Mouse (Mus musculus) layer of hippocampus, adult 2 months (tissue): ENCODE measurements around the gene Stx18. TPM values are rescaled to one million over a fixed set of nuclear protein-coding genes. Genes with fewer than 3 reads are reported as not detected.

Source experiments
- DNase-seq, 2 experiments: peaks; one replicate each; pipeline ENCODE4 v3.0.0; 2022; ENCODE audit warnings: low spot score in 2 of 2
- H3K27ac ChIP-seq: fragments of 200-600 bp; 2 replicates; pipeline ENCODE4 v1.8.1; 2022
- H3K4me3 ChIP-seq: fragments of 200-600 bp; 2 replicates; pipeline ENCODE4 v1.8.1; 2022; ENCODE audit warnings: mild to moderate bottlenecking
- CTCF ChIP-seq: fragments of 200-600 bp; conservative IDR thresholded peaks from 2 replicates; pipeline ENCODE4 v1.8.1; 2022; ENCODE audit warnings: antibody characterized with exemption, mild to moderate bottlenecking, moderate library complexity
- total RNA-seq, 2 experiments: library from RNA; stranded (reverse); gene quantifications; 2 replicates each; pipeline ENCODE4 v1.2.3; 2021

Gene Stx18
- total RNA-seq, 2 experiments from 2014 or later: 35.8 to 36.1 TPM

- peak in 1 of 2 experiments; percentile 29 for DNase-seq
- H3K27ac ChIP-seq: no peak overlapping the region
- no peak overlapping the region for H3K4me3 ChIP-seq
- no peak for TF ChIP-seq CTCF
Observed at GRCm38 (mm10) chr5:38044923-38045322, 6.4 kb downstream of the Stx18 start.

DNA sequence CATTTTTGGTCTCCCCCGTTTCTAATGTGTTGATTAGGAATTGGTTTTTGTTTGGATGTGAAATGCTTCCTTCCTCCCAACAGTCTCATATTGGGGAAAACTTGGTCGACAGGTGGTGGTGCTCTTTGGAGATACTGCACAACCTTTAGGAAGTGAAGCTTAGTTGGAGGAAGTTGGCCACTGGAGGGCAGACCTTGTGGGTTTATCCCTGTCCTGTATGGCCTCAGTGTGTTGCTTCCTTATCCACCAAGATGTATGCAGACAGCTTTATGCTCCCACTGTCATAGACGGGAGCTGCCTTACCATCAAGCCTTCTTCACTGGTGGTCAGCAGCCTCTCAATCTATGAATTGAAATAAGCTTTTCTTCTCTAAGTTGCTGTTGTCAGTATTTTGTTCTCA lies 9.6 kb downstream of the Stx18 start:
- Histone ChIP-seq H3K27ac (no peak overlapping the region), H3K4me3 (no peak overlapping the region)
- TF ChIP-seq CTCF: peak; percentile 57
- DNase-seq: no peak

DNA sequence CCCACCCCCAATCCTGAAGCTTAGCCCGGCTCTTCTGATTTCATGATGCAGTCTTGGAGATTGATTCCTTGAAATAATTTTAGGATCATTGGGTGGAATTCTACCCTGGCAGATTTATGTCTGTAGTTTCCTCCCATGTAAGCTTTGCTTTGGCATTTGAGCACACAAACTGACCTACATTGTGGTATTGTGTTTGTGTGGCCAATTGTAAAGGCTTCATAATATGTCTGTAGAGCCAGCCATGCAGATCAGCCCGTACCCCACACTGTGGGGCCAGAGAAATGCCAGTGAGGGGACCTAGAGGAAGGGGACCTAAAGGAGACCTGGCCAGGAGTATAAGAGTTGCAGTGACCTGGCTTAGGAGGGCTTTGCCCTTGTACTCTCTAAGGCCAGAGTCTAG lies 22.5 kb downstream of the Stx18 start:
- no peak for TF ChIP-seq CTCF
- DNase-seq: no peak

GRCm38 (mm10) chr5:38062709-38063108 lies 24.2 kb downstream of the Stx18 start:
- Histone ChIP-seq H3K4me3 (no peak overlapping the region), H3K27ac (no peak overlapping the region)
- DNase-seq: no peak
- peak; percentile 77 for TF ChIP-seq CTCF

More for the DNA sequence above, 22.5 kb downstream of the Stx18 start:
- H3K4me3 ChIP-seq: no peak overlapping the region
- H3K27ac ChIP-seq: no peak overlapping the region

DNA sequence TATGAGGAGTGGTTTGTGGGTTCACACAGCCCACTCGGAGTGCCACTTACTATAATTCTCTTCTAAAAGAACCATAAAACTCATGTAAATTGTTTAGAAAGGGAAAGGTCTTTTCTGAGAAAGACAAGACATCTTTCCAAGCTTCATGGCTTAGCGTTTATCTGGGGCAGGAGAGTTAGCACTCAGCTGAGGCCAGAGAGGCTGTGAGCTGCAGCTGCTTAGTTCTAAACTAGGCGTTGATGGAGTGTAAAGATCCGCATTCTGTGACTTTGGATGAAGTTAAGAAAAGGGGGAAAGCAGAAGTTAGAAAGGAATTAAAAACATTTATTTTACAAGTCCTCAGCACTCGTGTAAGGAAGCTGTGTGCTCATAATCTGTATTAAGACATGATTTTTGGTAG lies 24.8 kb downstream of the Stx18 start:
- H3K27ac ChIP-seq: no peak overlapping the region
- no peak overlapping the region for H3K4me3 ChIP-seq
- no peak for DNase-seq
- no peak for TF ChIP-seq CTCF

GRCm38 (mm10) chr5:38064043-38064575 lies 25.6 kb downstream of the Stx18 start:
- DNase-seq: peak in 1 of 2 experiments; percentile 34
- no peak for TF ChIP-seq CTCF
- Histone ChIP-seq H3K4me3 (no peak overlapping the region; the same call in 1 of the 2 replicates), H3K27ac (peak overlapping the region; percentile 63; the same call in 1 of the 2 replicates)

- no peak for DNase-seq
- TF ChIP-seq CTCF: no peak
- Histone ChIP-seq H3K27ac (peak overlapping the region; percentile 63; the same call in 1 of the 2 replicates), H3K4me3 (no peak overlapping the region)
Observed at GRCm38 (mm10) chr5:38064701-38065100, 26.2 kb downstream of the Stx18 start.

DNA sequence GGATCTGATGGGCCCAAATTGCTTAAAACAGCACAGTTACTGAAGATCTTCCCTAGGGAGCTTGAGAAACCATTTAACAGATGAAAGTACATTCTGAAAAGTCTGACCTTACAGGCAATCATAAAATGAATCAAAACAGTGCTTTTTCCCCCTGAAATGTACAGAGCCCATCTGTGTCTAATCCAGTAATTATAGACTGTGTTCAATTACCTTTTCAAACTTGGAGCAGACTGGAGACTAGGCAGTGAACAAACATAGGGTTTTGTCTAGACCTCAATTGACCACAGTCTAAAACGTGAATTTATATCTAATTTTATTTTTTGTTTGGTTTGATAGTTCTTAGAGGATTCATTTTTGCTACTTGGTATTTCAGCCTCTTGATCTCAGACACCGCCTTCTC lies 26.9 kb downstream of the Stx18 start:
- no peak for DNase-seq
- H3K4me3 ChIP-seq: no peak overlapping the region
- no peak for TF ChIP-seq CTCF
- peak overlapping the region; percentile 63; the same call in 1 of the 2 replicates for H3K27ac ChIP-seq

- no peak overlapping the region for H3K27ac ChIP-seq
- no peak overlapping the region for H3K4me3 ChIP-seq
- DNase-seq: no peak
- TF ChIP-seq CTCF: no peak
Observed at GRCm38 (mm10) chr5:38066606-38067005, 28.1 kb downstream of the Stx18 start.

DNA sequence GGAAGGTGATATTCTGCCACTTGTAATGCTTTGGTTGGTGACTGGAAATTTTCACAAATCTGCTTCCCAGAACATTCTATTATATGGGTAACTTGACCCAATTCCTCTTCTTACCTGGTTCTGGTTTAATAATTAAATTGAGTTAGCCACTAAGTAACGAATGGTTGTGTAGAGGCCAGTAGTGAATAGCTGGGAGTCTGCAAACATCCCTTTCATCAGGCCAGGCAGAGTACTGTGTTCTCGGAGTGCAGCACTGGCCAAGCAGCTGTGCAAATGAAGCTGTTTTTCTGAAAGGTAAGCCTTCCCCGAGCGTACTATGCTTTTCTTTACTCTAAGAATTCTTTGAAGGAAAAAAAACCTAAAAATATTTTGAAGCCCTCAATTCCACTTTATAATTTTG lies 37.8 kb downstream of the Stx18 start:
- no peak for DNase-seq
- no peak for TF ChIP-seq CTCF
- no peak overlapping the region for H3K4me3 ChIP-seq
- H3K27ac ChIP-seq: no peak overlapping the region

DNA sequence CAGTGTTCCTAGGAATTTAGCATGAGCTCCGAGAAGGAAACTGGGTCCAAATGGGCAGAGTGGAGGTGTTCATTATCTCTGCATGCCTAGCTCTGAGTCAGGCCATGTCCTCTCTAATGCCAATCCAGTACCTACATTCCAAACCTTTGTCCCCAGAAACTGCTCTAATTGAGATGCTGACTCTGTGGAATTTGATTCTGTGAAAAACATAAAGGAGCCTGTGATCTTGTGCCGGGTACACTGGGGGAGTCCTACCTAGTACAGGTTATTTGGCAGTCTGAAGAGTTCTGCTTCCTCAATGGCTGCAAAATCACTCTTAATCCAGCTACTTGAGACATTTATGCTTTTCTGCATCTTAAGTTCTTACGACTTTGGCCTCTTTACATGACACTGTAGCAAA lies 40.0 kb downstream of the Stx18 start:
- H3K27ac ChIP-seq: no peak overlapping the region
- no peak for TF ChIP-seq CTCF
- H3K4me3 ChIP-seq: no peak overlapping the region
- DNase-seq: no peak

DNA sequence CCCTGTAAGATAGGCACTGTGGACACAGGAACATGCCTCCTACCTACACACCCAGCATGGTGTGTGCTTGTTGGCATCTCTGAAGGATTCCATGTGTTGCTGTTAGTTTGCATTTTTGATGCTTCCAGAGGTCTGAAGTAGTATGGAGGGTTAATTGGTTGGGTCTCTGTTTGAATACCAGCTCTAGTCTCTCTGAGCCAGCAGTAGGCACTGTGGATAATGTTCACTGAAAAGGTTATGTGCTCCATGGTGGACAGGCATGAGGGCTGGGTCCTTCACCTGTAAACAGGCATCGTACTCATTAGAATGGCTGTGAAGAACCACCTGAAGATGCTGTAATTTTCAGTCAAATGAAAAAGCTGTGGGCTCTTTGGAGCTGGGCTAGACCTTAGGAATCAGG lies 41.9 kb downstream of the Stx18 start:
- no peak for DNase-seq
- Histone ChIP-seq H3K4me3 (no peak overlapping the region), H3K27ac (no peak overlapping the region)
- TF ChIP-seq CTCF: no peak

DNA sequence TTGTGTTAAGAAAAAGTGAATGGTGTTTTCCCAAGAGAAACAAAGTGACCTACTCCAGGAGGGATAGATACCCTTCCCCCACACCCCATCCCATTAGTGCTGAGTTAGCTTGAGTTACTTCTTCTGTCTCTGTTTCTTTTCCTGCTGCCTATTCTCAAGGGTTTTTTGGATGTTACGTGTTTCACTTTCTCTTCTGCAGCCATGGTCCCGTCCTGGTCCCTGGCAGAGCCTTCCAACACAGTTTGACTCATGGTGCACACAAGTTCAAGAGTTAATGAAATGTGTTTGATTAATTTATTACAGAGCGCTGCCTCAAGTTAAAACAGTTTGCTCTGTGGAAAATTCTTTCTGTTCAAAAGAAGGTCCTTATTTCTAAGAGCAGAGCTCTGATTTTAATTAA lies 44.0 kb downstream of the Stx18 start:
- DNase-seq: no peak
- Histone ChIP-seq H3K4me3 (no peak overlapping the region), H3K27ac (no peak overlapping the region)
- TF ChIP-seq CTCF: no peak

- Histone ChIP-seq H3K27ac (no peak overlapping the region), H3K4me3 (no peak overlapping the region)
- DNase-seq: no peak
- no peak for TF ChIP-seq CTCF
Observed at GRCm38 (mm10) chr5:38083362-38083761, 44.8 kb downstream of the Stx18 start.
